Mouse (Mus musculus) embryonic facial prominence, embryonic 11.5 days (tissue): ENCODE results near the gene Ankrd34b. TPM values are rescaled to one million over a fixed set of nuclear protein-coding genes. Genes with fewer than 3 reads are reported as not detected.

Experiments
- ATAC-seq: fragments of 200-750 bp; cut with Nextera tagmentation; replicated peaks from 2 replicates; pipeline ENCODE4 v1.8.0; 2017; ENCODE audit warnings: low read depth; ENCODE audit not compliant: insufficient number of reproducible peaks, low FRiP score, low TSS enrichment
- DNase-seq: peaks from one replicate; pipeline ENCODE4 v3.0.0-alpha.2; 2015; ENCODE audit warnings: low spot score
- H3K27ac ChIP-seq: fragments of 300-500 bp; sonication (generic); replicated peaks from 2 replicates; pipeline ENCODE4 v1.5.1; 2014; ENCODE audit warnings: mild to moderate bottlenecking, low read depth, low read length, control low read depth
- H3K27me3 ChIP-seq: fragments of 300-500 bp; sonication (generic); 2 replicates; pipeline ENCODE4 v1.6.1; 2014; ENCODE audit warnings: mild to moderate bottlenecking, low read length, moderate library complexity, mixed read lengths; ENCODE audit not compliant: control insufficient read depth, insufficient read depth
- H3K36me3 ChIP-seq: fragments of 300-500 bp; sonication (generic); replicated peaks from 2 replicates; pipeline ENCODE4 v1.6.1; 2014; ENCODE audit warnings: low read depth, mild to moderate bottlenecking, low read length, moderate library complexity, mixed read lengths; ENCODE audit not compliant: control insufficient read depth, insufficient read depth
- H3K4me1 ChIP-seq: fragments of 300-500 bp; sonication (generic); 2 replicates; pipeline ENCODE4 v1.6.1; 2014; ENCODE audit warnings: low read length, mixed read lengths; ENCODE audit not compliant: control insufficient read depth, insufficient read depth
- H3K4me2 ChIP-seq: fragments of 300-500 bp; sonication (generic); 2 replicates; pipeline ENCODE4 v1.6.1; 2014; ENCODE audit warnings: low read depth, mild to moderate bottlenecking, control low read depth, low read length, moderate library complexity
- H3K4me3 ChIP-seq: fragments of 300-500 bp; sonication (generic); 2 replicates; pipeline ENCODE4 v1.5.1; 2014; ENCODE audit warnings: low read depth, low read length, control low read depth
- H3K9ac ChIP-seq: fragments of 300-500 bp; sonication (generic); replicated peaks from 2 replicates; pipeline ENCODE4 v1.6.1; 2014; ENCODE audit warnings: mild to moderate bottlenecking, control low read depth, low read length
- H3K9me3 ChIP-seq: fragments of 300-500 bp; sonication (generic); replicated peaks from 2 replicates; pipeline ENCODE4 v1.6.1; 2016; ENCODE audit warnings: mild to moderate bottlenecking, low read length, inconsistent platforms, mixed read lengths; ENCODE audit not compliant: control insufficient read depth
- WGBS: fragments of 180-500 bp; shearing (Covaris S2); extraction: QIAGEN DNeasy Blood & Tissue Kit; methylation state at CpG from one replicate; pipeline ENCODE4 v1.1.7; 2014; 5-methylcytosine and 5-hydroxymethylcytosine counted together
- polyA plus RNA-seq: library from polyadenylated mRNA; unstranded; fragments of >200 nt; fragmentation: Nextera tagmentation; extraction: Ambion mirVana; gene quantifications from 2 replicates; pipeline ENCODE4 v1.2.1, GENCODE M21; 2014

Gene Ankrd34b
- polyA plus RNA-seq, 1 experiment from 2014 or later = not detected

DNA sequence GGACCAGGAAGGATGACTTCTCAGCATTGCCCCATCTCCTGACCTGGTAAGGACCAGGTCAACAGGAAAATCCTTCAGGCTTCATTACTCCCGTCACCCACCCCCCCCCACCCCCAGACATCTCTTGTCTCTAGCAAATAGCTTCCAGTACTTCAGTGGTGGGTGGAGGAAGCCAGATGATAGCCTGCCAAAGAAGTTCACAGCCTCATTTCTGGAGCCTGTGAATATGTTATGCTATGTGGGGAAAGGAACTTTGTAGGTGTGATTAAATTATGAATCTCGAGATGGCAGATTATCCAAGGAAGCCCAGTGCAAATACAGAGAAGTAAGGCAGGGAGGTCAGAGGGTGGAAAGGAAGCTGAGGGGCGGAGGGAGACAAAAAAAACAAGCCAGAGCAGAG lies 2.0 kb upstream of the Ankrd34b start:
- Histone ChIP-seq H3K4me1 (peaks cover 3% of the 10 kb centered on the region; the same call in 1 of the 2 replicates), H3K9me3 (no peaks in the 10 kb centered on the region), H3K27me3 (peaks cover 31% of the 10 kb centered on the region), H3K9ac (no peak overlapping the region), H3K4me2 (no peak overlapping the region), H3K27ac (no peak overlapping the region), H3K4me3 (no peak overlapping the region), H3K36me3 (no peaks in the 10 kb centered on the region)
- 48% methylated on average over 3 of the region's 3 CpGs for WGBS
- DNase-seq (no peak), ATAC-seq (no peak)

- H3K9me3 ChIP-seq = no peaks in the 10 kb centered on the region
- DNase-seq (peak; percentile 3), ATAC-seq (peak; percentile 43; the same call in 1 of the 2 replicates)
- H3K4me1 ChIP-seq = peaks cover 3% of the 10 kb centered on the region; the same call in 1 of the 2 replicates
- no peak overlapping the region for H3K27ac ChIP-seq
- under 1% methylated on average over 87 of the region's 92 CpGs for WGBS
- peak overlapping the region; percentile 64 for H3K4me3 ChIP-seq
- H3K36me3 ChIP-seq = no peaks in the 10 kb centered on the region
- peak overlapping the region; percentile 99 for H3K4me2 ChIP-seq
- H3K27me3 ChIP-seq = peaks cover 31% of the 10 kb centered on the region
- H3K9ac ChIP-seq = peak overlapping the region; percentile 51
Observed at GRCm38 (mm10) chr13:92426294-92427051, 777 bp downstream of the Ankrd34b start.

DNA sequence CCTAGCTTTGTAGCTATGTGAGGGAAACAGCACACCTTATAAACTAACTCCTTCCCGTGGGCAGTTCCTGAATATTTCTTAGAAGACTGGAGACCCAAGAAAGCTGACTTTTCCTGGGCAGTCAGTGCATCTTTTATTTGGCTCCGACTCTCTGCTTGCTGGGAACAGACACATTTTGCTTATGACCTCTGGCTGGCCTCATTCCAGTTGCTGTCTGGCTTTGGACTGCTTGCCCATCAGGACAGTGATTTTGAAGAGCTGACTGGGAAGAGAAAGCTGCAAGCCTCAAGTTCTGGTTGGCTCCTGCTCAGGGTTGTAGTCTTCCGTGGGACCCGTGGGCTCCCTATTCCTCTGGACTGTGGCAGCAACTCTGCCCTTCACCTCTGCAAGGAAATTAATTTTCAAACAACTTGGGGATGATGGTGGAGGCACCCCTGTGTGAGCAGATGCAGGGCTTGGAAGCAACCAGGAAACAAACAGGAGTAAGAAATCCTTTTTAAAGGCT lies 1.7 kb downstream of the Ankrd34b start:
- 44% methylated on average over 4 of the region's 4 CpGs for WGBS
- Histone ChIP-seq H3K27me3 (peaks cover 31% of the 10 kb centered on the region), H3K27ac (no peak overlapping the region), H3K4me3 (no peak overlapping the region), H3K36me3 (no peaks in the 10 kb centered on the region), H3K4me2 (no peak overlapping the region), H3K9ac (no peak overlapping the region), H3K9me3 (no peaks in the 10 kb centered on the region), H3K4me1 (peaks cover 3% of the 10 kb centered on the region; the same call in 1 of the 2 replicates)
- ATAC-seq (no peak), DNase-seq (no peak)

GRCm38 (mm10) chr13:92438656-92439055 lies 13.0 kb downstream of the Ankrd34b start:
- Histone ChIP-seq H3K36me3 (no peaks in the 10 kb centered on the region), H3K9me3 (no peaks in the 10 kb centered on the region), H3K4me3 (no peak overlapping the region), H3K27ac (no peak overlapping the region), H3K27me3 (no peaks in the 10 kb centered on the region), H3K4me2 (no peak overlapping the region), H3K9ac (no peak overlapping the region), H3K4me1 (no peaks in the 10 kb centered on the region)
- no peak for DNase-seq
- ATAC-seq = no peak
- WGBS = 88% methylated on average over 10 of the region's 10 CpGs

- H3K9ac ChIP-seq = no peak overlapping the region
- 76% methylated on average over 13 of the region's 13 CpGs for WGBS
- H3K27me3 ChIP-seq = no peaks in the 10 kb centered on the region
- no peak overlapping the region for H3K4me2 ChIP-seq
- no peaks in the 10 kb centered on the region for H3K9me3 ChIP-seq
- DNase-seq (no peak), ATAC-seq (no peak)
- H3K27ac ChIP-seq = no peak overlapping the region
- no peaks in the 10 kb centered on the region for H3K4me1 ChIP-seq
- H3K4me3 ChIP-seq = no peak overlapping the region
- H3K36me3 ChIP-seq = no peaks in the 10 kb centered on the region
Observed at GRCm38 (mm10) chr13:92440286-92440685, 14.6 kb downstream of the Ankrd34b start.

DNA sequence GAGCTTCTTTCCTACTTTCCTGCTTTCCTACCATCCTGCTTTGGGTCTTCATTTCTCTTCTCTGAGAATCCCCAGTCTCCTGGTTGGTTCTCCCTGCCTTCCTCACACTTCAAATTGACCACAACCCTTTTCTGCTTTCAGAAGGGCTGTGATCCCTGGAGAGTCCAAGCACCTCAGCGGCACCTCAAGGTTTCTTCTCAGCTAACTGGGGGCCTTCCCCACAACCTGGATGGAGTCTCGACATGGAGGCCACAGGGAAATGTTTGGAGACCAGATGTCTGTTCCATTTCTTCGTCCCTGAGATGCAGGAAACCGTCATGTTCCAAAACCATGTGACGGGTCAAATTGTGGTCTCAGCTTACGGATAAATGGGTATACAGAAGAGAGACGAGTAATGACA lies 21.2 kb downstream of the Ankrd34b start:
- Histone ChIP-seq H3K27ac (no peak overlapping the region), H3K27me3 (no peaks in the 10 kb centered on the region), H3K4me3 (no peak overlapping the region), H3K4me2 (no peak overlapping the region), H3K36me3 (no peaks in the 10 kb centered on the region), H3K4me1 (no peaks in the 10 kb centered on the region), H3K9me3 (no peaks in the 10 kb centered on the region), H3K9ac (no peak overlapping the region)
- 86% methylated on average over 7 of the region's 7 CpGs for WGBS
- DNase-seq (no peak), ATAC-seq (no peak)

DNA sequence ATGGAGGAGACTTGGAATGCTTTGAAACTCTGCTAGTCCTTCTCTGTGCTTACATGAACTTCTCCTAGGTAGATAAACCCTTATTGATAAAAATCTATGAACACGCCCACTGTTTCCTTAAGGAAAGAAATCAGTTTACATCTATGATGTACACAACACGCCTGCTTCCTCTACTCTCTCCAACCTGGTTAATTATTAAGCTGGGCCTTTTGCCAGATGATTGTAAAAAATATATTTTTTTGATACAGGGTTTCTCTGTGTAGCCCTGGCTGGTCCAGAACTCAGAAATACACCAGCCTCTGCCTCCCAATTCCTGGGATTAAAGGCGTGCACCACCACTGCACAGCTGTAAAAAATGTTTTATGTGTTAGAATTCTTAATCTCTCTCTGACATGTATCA lies 39.0 kb downstream of the Ankrd34b start:
- no peaks in the 10 kb centered on the region for H3K9me3 ChIP-seq
- no peaks in the 10 kb centered on the region for H3K36me3 ChIP-seq
- DNase-seq = no peak
- 93% methylated on average over 3 of the region's 3 CpGs for WGBS
- no peaks in the 10 kb centered on the region for H3K4me1 ChIP-seq
- no peak overlapping the region for H3K4me2 ChIP-seq
- ATAC-seq = no peak
- H3K27ac ChIP-seq = no peak overlapping the region
- no peaks in the 10 kb centered on the region for H3K27me3 ChIP-seq
- no peak overlapping the region for H3K4me3 ChIP-seq
- no peak overlapping the region for H3K9ac ChIP-seq

DNA sequence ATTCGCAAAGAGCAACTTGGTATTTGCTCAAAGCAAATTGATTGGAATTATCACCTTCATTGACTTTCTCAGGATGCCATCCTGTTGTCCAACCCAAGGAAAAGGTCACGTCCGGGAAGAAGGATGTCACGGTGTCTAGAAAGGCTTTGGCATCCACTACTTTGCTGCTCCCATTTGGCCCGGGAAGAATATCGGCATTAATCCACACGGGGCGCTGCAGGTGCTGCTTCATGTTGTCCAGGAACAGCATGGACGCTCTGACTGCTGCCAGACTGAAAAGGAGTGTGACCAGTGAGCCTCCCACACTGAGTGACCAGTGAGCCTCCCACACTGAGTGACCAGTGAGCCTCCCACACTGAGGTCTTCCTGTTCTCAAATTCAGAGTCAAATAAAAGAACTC lies 42.2 kb downstream of the Ankrd34b start:
- Histone ChIP-seq H3K27ac (no peak overlapping the region), H3K36me3 (no peaks in the 10 kb centered on the region), H3K9me3 (no peaks in the 10 kb centered on the region), H3K4me2 (no peak overlapping the region), H3K4me1 (no peaks in the 10 kb centered on the region), H3K27me3 (no peaks in the 10 kb centered on the region), H3K4me3 (no peak overlapping the region), H3K9ac (no peak overlapping the region)
- DNase-seq (no peak), ATAC-seq (no peak)
- WGBS = 70% methylated on average over 9 of the region's 9 CpGs
